Mouse (Mus musculus) lung, postnatal 0 days (tissue): ENCODE data around the gene Tns2. TPM values are rescaled to one million over a fixed set of nuclear protein-coding genes. Genes with fewer than 3 reads are reported as not detected.
A peak's percentile ranks its signal among the peaks of the same experiment; 100 is the strongest.

Experiments
- ATAC-seq: fragments of 200-750 bp; cut with Nextera tagmentation; 2 replicates; pipeline ENCODE4 v1.8.0; 2017; ENCODE audit warnings: moderate library complexity
- DNase-seq: peaks from one replicate; pipeline ENCODE4 v3.0.0-alpha.2; 2016; ENCODE audit warnings: low spot score
- H3K27ac ChIP-seq: fragments of 300-500 bp; sonication (generic); 2 replicates; pipeline ENCODE4 v1.5.1; 2014; ENCODE audit warnings: antibody characterized with exemption, mild to moderate bottlenecking, low read length, mixed read lengths
- H3K27me3 ChIP-seq: fragments of 300-500 bp; sonication (generic); replicated peaks from 2 replicates; pipeline ENCODE4 v1.6.1; 2014; ENCODE audit warnings: low read length, mixed read lengths; ENCODE audit not compliant: insufficient read depth
- H3K36me3 ChIP-seq: fragments of 300-500 bp; sonication (generic); 2 replicates; pipeline ENCODE4 v1.6.1; 2014; ENCODE audit warnings: low read length, mixed read lengths; ENCODE audit not compliant: insufficient read depth
- H3K4me1 ChIP-seq: fragments of 300-500 bp; sonication (generic); 2 replicates; pipeline ENCODE4 v1.6.1; 2014; ENCODE audit warnings: antibody characterized with exemption, low read depth, low read length, mixed read lengths; ENCODE audit not compliant: insufficient read depth
- H3K4me2 ChIP-seq: fragments of 300-500 bp; sonication (generic); replicated peaks from 2 replicates; pipeline ENCODE4 v1.6.1; 2014; ENCODE audit warnings: low read depth, mild to moderate bottlenecking, low read length, moderate library complexity, mixed read lengths
- H3K4me3 ChIP-seq: fragments of 300-500 bp; sonication (generic); 2 replicates; pipeline ENCODE4 v1.5.1; 2014; ENCODE audit warnings: low read depth, low read length
- H3K9ac ChIP-seq: fragments of 300-500 bp; sonication (generic); replicated peaks from 2 replicates; pipeline ENCODE4 v1.6.1; 2014; ENCODE audit warnings: low read depth, mild to moderate bottlenecking
- H3K9me3 ChIP-seq: fragments of 300-500 bp; sonication (generic); 2 replicates; pipeline ENCODE4 v1.6.1; 2016; ENCODE audit warnings: low read length, mixed read lengths
- CTCF ChIP-seq: IDR thresholded peaks from 2 replicates; pipeline ENCODE4 v1.5.1; 2016; ENCODE audit warnings: antibody characterized with exemption, mild to moderate bottlenecking
- EP300 ChIP-seq: IDR thresholded peaks from 2 replicates; pipeline ENCODE4 v1.6.1; 2016; ENCODE audit warnings: antibody characterized with exemption, mild to moderate bottlenecking, control low read depth
- WGBS: fragments of 180-500 bp; shearing (Covaris S2); extraction: QIAGEN DNeasy Blood & Tissue Kit; methylation state at CpG from one replicate; pipeline ENCODE4 v1.1.7; 2014; 5-methylcytosine and 5-hydroxymethylcytosine counted together
- polyA plus RNA-seq: library from polyadenylated mRNA; unstranded; fragments of >200 nt; fragmentation: Nextera tagmentation; extraction: Ambion mirVana; gene quantifications from 2 replicates; pipeline ENCODE4 v1.2.1, GENCODE M21; 2015

The Tns2 gene
- polyA plus RNA-seq, 1 experiment from 2014 or later = 48.7 TPM

GRCm38 (mm10) chr15:102142914-102143912, 43.0 kb downstream of the Tns2 start:
- ATAC-seq (peak; percentile 96), DNase-seq (peak; percentile 97)
- 36% methylated on average over 23 of the region's 23 CpGs for WGBS
- TF ChIP-seq EP300 (peak; percentile 93), CTCF (no peak)
- H3K4me1 ChIP-seq = peaks cover 7% of the 10 kb centered on the region; the same call in 1 of the 2 replicates
- peak overlapping the region; percentile 59 for H3K4me2 ChIP-seq
- 0 out of 2 replicates have a peak overlapping the region, but pooled peaks have one; percentile 12 for H3K9ac ChIP-seq
- H3K4me3 ChIP-seq = 0 out of 2 replicates have a peak overlapping the region, but pooled peaks have one; percentile 10
- H3K27ac ChIP-seq = peak overlapping the region; percentile 82
- H3K36me3 ChIP-seq = no peaks in the 10 kb centered on the region
- H3K9me3 ChIP-seq = no peaks in the 10 kb centered on the region
- H3K27me3 ChIP-seq = no peaks in the 10 kb centered on the region; the same call in 1 of the 2 replicates

- TF ChIP-seq EP300 (no peak), CTCF (no peak)
- DNase-seq (peak; percentile 59), ATAC-seq (peak; percentile 42)
- peak within 1 kb of the TSS; percentile 40 for H3K4me3 ChIP-seq
- H3K9ac ChIP-seq = peak within 1 kb of the TSS; percentile 55
- 10% methylated on average over 22 of the region's 22 CpGs for WGBS
- no peaks in the 10 kb centered on the region for H3K36me3 ChIP-seq
- peak within 1 kb of the TSS; percentile 59 for H3K4me2 ChIP-seq
- peak within 1 kb of the TSS; percentile 79 for H3K27ac ChIP-seq
- no peaks in the 10 kb centered on the region; the same call in 1 of the 2 replicates for H3K27me3 ChIP-seq
- peaks cover 7% of the 10 kb centered on the region; the same call in 1 of the 2 replicates for H3K4me1 ChIP-seq
- H3K9me3 ChIP-seq = no peaks in the 10 kb centered on the region
These were observed 44.1 kb downstream of the Tns2 start, which contains the start of gene Igfbp6 for GRCm38 (mm10) chr15:102144274-102144711. Igfbp6 (plus strand) TSS chr15:102144362.

GRCm38 (mm10) chr15:102144726-102145125, 44.5 kb downstream of the Tns2 start:
- peak overlapping the region; percentile 40 for H3K4me3 ChIP-seq
- ATAC-seq = peak; percentile 7; the same call in 1 of the 2 replicates
- H3K27ac ChIP-seq = peak overlapping the region; percentile 79
- H3K4me1 ChIP-seq = peaks cover 7% of the 10 kb centered on the region; the same call in 1 of the 2 replicates
- H3K27me3 ChIP-seq = no peaks in the 10 kb centered on the region; the same call in 1 of the 2 replicates
- no peak for DNase-seq
- no peaks in the 10 kb centered on the region for H3K36me3 ChIP-seq
- H3K9ac ChIP-seq = peak overlapping the region; percentile 55
- WGBS = 19% methylated on average over 13 of the region's 19 CpGs
- H3K9me3 ChIP-seq = no peaks in the 10 kb centered on the region
- peak overlapping the region; percentile 59 for H3K4me2 ChIP-seq
- TF ChIP-seq CTCF = no peak
- no peak for TF ChIP-seq EP300

- H3K9me3 ChIP-seq = no peaks in the 10 kb centered on the region
- H3K4me1 ChIP-seq = peaks cover 10% of the 10 kb centered on the region
- peak; percentile 37 for DNase-seq
- H3K4me2 ChIP-seq = peak overlapping the region; percentile 59
- no peak for ATAC-seq
- no peaks in the 10 kb centered on the region; the same call in 1 of the 2 replicates for H3K27me3 ChIP-seq
- no peaks in the 10 kb centered on the region for H3K36me3 ChIP-seq
- 83% methylated on average over 10 of the region's 10 CpGs for WGBS
- peak overlapping the region; percentile 79; the same call in 1 of the 2 replicates for H3K27ac ChIP-seq
- H3K9ac ChIP-seq = no peak overlapping the region
- no peak for TF ChIP-seq EP300
- no peak for TF ChIP-seq CTCF
- H3K4me3 ChIP-seq = peak overlapping the region; percentile 40; the same call in 1 of the 2 replicates
These were observed 45.1 kb downstream of the Tns2 start for GRCm38 (mm10) chr15:102145330-102145729.

- no peak overlapping the region for H3K4me3 ChIP-seq
- no peak overlapping the region for H3K9ac ChIP-seq
- WGBS = 67% methylated on average over 5 of the region's 5 CpGs
- ATAC-seq (no peak), DNase-seq (no peak)
- H3K4me1 ChIP-seq = peaks cover 14% of the 10 kb centered on the region
- H3K27ac ChIP-seq = no peak overlapping the region
- H3K4me2 ChIP-seq = 0 out of 2 replicates have a peak overlapping the region, but pooled peaks have one; percentile 59
- H3K27me3 ChIP-seq = no peaks in the 10 kb centered on the region; the same call in 1 of the 2 replicates
- TF ChIP-seq EP300 (no peak), CTCF (no peak)
- H3K9me3 ChIP-seq = no peaks in the 10 kb centered on the region
- H3K36me3 ChIP-seq = no peaks in the 10 kb centered on the region
These were observed 45.9 kb downstream of the Tns2 start for GRCm38 (mm10) chr15:102146089-102146488.

- Histone ChIP-seq H3K36me3 (no peaks in the 10 kb centered on the region), H3K9me3 (no peaks in the 10 kb centered on the region), H3K9ac (no peak overlapping the region), H3K27me3 (no peaks in the 10 kb centered on the region; the same call in 1 of the 2 replicates), H3K4me3 (no peak overlapping the region), H3K4me1 (peaks cover 14% of the 10 kb centered on the region), H3K4me2 (no peak overlapping the region), H3K27ac (no peak overlapping the region)
- peak; percentile 67 for DNase-seq
- 10% methylated on average over 1 of the region's 1 CpGs for WGBS
- no peak for ATAC-seq
- TF ChIP-seq EP300 (no peak), CTCF (peak; percentile 91)
These were observed 46.7 kb downstream of the Tns2 start for GRCm38 (mm10) chr15:102146882-102147281.
